Mouse (Mus musculus) T-cell, adult 2 months (primary cell): ENCODE results near the gene Dohh.
A peak's percentile ranks its signal among the peaks of the same experiment; 100 is the strongest.

Experiments
- DNase-seq: peaks from one replicate; pipeline ENCODE4 v3.0.0; 2022; ENCODE audit warnings: low spot score

Dohh gene

DNA sequence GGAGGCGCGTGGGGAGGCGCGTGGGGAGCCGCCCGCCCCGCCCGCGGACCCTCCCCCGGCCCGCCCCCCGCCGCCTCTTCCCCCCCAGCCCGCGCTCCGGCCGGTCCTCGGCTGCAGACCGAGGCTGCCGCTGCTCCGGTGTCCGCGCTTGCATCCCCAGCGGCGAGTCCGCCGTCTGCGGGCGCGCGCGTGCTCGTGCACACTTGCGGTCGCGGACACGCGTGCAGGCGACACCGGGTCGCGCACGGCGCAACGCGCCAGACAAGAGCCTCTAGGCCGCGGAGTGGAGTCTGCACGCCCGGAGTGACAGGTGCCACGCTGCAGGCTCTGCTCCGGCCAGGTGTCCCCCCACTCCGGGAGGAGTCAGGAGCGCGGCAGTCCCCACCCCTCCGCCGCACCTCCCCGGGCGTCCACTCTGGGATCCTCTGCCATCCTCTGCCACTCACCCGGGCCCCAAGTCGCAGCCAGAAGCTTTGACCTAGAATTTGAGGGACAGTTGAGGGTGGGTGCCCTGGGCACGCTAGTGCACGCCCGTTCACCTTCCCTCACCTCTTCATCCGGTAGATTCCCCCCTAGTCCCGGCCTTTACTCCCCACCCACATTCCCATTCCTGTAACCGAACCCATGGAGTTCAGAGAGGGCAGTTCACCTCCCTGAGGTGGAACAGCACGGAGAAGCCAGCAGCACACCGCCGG is 46.8 kb downstream of the Dohh start:
- DNase-seq = peak; percentile 51

DNA sequence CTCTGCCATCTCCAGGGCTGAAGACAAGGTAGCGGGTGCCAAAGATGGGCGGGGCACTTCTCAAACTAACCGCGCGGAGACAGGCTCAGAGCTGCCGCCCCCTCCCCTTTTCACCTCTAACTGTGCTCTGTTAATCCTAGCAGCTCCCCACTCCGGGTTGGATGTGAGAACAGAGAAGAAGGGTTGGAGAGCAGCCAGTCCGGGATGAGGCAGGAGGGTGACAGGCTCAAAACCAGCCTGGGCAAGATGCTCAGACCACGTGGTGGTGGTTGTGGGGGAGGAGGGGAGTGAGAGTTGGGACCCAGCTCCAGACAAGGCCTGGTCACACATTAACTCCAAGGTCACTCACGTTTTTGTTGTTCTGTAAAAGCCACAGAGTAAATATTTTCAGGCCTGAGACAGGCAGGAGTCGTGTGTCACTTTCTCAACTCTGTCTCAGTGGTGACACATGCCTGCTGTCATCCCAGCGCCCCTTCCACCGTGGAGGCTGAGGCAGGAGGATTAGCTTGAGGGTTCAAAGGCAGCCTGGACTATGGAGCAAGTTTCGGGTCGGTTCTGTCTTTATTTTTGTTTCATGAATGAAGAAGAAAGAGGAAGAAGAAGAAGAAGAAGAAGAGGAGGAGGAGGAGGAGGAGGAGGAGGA is 47.4 kb downstream of the Dohh start:
- peak; percentile 29 for DNase-seq

DNA sequence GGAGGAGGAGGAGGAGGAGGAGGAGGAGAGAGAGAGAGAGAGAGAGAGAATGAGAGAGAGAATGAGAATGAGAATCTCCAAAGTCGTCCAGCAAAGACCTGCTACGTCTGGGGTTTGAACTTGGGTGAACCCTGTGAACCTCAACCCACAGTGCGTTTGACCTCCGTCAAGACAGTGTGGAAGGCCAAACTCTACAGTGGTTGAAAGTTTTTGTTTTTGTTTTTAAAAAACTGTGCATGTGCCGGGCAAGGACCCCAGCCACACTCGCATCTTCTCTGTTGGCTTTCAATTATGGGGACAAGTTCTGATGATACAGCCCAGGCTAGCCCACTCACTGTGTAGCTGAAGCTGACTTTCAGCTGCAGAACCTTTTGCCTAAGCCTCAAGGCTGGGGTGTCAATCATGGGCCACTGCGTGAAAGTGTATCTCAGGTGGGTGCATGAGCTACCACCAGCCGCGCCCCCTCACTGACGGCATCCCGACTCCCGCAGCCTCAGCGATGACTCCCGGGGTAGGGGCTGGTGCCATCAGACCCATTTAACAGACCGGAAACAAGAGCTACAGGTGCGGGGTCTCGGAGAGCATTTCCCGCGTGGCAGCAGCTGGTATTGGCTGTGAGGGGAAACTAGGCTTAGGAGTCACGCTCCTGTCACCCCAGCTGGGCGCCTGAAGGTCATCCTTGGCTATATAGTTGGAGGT is 48.1 kb downstream of the Dohh start:
- DNase-seq = no peak

DNA sequence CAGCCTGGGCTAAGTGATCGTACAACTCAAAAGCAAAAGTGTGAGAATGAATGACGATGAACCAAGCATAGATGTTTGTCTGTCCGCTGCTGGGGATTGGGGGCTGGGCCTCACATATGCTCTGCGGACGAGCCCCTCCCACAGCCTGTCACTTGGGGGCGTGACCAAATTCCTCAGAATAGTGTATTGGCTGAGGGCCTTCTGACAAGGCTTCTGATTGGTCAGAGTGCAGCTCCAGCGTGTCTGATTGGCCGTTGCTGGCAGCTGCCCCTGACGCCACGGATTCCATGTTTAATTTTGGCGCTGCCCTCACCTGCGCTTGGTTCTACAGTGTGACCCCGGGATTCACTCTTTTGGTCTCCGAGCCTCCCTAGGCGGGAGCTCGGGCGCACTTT is 48.6 kb downstream of the Dohh start:
- DNase-seq = peak; percentile 94

DNA sequence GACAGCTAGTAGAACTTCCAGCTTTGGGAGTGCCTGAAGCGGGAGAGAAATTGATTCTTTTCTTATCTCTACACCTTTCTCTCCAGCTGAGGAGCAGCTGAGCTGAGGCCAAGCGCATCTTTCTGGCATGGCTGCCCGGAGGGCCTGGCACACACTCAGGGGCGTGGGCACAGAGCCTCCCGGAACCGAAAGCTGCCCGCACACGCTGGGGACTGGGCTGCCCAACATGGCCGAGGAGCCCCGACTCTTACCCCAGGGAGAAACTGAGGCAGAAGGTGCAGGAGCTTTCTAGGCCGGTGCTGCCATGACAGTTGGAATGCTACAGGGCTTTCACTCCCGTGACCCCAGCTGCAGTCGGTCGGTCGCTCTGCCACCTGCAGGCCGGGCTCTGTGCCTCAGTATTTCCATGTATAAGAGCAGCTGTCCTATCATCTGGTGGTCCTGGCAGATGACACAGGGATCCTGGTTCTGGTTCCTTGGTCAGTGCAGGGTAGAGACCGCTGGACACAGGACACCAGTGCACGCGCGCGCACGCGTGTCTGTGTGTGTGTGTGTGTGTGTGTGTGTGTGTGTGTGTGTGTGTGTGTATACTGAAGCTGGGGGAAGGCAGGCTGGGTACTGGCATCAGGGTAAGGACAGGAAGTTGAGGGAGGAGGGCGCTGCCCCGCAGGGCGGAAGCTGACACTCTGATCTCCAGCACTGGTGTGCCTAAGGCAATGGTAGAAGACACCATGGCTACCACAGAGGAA is 49.5 kb downstream of the Dohh start:
- DNase-seq = peak; percentile 79

DNA sequence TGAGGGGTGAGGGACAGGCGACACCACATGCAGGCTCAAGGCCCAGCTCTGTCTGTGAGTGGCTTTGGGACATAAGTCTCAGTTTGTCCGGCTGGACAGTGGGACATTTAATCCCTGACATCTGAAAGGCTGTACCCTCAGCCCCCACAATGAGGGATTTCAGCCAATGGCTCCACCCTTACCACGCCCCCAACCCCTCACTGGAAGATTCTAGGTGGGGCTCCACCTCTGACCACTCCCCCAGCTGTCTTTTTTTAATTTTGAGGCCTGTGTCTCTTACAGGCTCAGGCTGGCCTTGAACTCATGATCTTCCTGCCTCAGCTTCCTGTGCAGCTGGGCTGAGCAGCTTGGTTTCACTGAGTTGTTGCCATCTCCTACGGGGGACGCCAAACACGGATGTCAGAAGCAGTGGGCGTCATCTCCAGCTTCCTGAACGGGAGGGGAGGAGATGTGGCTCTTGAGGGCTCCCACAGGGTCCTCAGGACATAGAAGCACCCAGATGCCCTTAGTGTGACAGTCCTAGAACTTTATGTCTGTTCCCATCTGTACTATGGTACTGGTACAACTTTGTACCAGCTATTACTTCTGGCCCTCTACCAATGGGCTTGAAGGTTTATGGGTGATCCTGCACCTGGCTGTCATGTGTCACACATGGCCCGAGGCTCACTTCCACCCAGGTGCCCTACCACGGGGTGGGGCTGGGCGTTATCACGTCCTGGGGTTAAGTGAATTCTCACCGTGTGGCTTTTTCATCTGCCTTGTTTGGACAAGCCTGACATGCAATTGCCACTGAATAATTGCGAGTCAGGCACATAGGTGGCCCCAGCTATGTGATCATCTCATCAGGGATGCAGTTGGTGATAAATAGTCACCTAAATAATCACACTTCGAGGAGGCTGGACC is 50.4 kb downstream of the Dohh start:
- peak; percentile 36 for DNase-seq

DNA sequence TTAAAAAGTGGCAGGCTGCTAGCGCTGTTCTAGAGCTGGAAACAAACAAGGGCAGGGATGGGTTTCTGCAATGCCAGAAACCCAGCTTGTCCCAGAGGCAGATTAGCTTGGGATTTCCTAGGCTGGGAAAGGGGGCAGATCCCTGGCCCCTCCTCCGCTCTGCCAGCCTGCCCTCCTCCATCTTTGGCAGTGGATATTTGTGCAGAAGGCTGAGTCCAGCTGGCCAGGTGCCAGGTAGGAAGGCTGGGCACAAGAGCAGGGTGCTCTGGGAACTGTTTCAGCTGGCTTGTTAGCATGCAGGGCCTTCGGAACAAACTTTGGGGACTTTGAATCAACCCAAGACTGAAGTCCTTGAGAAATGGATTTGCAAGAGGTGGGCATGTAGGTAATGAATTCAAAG is 51.2 kb downstream of the Dohh start:
- no peak for DNase-seq
